Mouse (Mus musculus) C2C12 (cell line): ENCODE measurements around the gene Stpg1.

Experiments used
- CEBPB ChIP-seq: IDR thresholded peaks from one replicate; pipeline ENCODE4 v1.6.1; 2011; ENCODE audit warnings: low read depth, mild to moderate bottlenecking, control low read depth, moderate library complexity
- CTCF ChIP-seq: IDR thresholded peaks from one replicate; pipeline ENCODE4 v1.5.1; 2011; ENCODE audit not compliant: control insufficient read depth, insufficient read depth, insufficient read length
- FOSL1 ChIP-seq: IDR thresholded peaks from one replicate; pipeline ENCODE4 v1.8.0; 2011; ENCODE audit warnings: mild to moderate bottlenecking, low read length; ENCODE audit not compliant: poor library complexity, insufficient read depth, severe bottlenecking
- MAX ChIP-seq: IDR thresholded peaks from one replicate; pipeline ENCODE4 v1.6.1; 2011; ENCODE audit warnings: mild to moderate bottlenecking, control low read depth
- MYOG ChIP-seq: IDR thresholded peaks from one replicate; pipeline ENCODE4 v1.6.1; 2011; ENCODE audit not compliant: control insufficient read depth, insufficient read length; ENCODE audit errors: extremely low read depth
- USF1 ChIP-seq: IDR thresholded peaks from one replicate; pipeline ENCODE4 v1.6.1; 2011; ENCODE audit warnings: low read depth, mild to moderate bottlenecking, control low read depth, moderate library complexity

DNA sequence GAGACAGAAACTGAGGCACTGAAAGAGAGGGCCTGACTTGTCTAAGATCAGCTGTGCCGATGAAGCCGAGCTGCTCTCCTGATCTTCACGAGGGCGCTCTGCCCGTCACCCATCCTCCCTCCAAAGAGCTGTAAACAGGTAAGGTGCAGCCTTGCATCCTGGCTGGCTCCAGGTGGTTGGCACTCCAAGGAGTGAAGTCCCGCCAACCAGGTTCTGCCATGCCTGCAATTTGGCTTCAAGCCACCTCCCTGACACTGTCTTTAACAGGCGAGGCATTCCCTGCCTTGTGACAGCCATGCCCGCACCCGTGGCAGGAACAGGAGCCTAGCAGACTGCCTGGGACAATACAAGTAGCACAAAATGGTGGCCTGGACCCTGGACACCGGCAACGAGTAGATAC, 8.2 kb upstream of the Stpg1 start:
- TF ChIP-seq CTCF (no peak), MAX (no peak), CEBPB (no peak), FOSL1 (no peak), USF1 (no peak), MYOG (no peak)
